Mouse (Mus musculus): ENCODE results near the gene Myadm. TPM values are rescaled to one million over a fixed set of nuclear protein-coding genes. Genes with fewer than 3 reads are reported as not detected.

Myadm gene
- polyA plus RNA-seq, 1 experiment from 2014 or later, result 40.7 TPM

DNA sequence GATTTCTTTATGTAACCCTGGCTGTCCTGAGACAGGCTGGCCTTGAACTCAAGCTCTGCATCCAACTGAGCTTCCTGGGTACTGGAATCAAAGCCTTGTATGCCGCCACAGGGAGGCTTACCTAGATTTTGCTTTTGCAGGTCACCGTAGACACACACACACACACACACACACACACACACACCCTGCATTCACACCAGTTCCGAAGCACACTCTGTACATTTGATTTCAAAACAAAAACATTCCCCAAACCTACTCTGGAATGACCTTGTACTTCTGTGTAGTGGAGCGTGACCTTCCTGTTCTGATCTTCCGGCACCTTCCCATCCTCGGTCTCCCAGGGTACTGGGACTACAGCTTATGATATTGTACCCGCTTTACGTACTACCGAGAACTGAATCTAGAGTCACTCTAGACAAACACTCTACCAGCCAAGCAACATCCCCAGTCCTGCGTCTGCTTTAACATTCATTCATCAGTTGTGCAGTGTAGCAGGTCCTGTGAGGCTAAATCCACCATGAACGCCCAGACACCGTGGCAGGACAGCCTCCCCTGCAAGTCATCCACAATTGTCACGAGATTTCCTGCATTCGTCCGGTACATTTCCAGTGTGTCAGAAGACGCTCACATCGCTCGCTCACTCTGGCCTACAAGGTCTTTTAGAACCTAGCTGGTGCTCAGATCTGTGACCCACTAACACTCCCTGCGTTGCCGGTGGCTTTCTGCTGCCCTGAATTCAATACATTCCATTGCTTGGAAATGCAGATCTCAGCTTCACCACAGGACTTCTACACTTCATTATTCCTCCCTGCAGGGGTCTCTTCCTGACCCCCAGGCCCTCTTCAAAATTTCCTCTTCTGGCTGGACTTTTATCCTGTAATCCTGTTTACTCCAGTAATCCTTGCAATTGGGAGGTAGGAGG lies 58.7 kb downstream of the Myadm start:
- ATAC-seq (ENCODE audit: low FRiP score, low read depth), result no peak
- no peaks in the 10 kb centered on the region for H3K9me3 ChIP-seq
- no peak overlapping the region for H3K4me3 ChIP-seq
- peaks cover 42% of the 10 kb centered on the region for H3K36me3 ChIP-seq
- H3K4me2 ChIP-seq, result no peak overlapping the region
- H3K27ac ChIP-seq (replicated peaks), result no peak overlapping the region; the same call in 1 of the 2 replicates
- no peak overlapping the region for H3K9ac ChIP-seq
- 38% methylated on average over 20 of the region's 20 CpGs for WGBS
- H3K4me1 ChIP-seq (replicated peaks), result no peaks in the 10 kb centered on the region
- H3K27me3 ChIP-seq, result no peaks in the 10 kb centered on the region

DNA sequence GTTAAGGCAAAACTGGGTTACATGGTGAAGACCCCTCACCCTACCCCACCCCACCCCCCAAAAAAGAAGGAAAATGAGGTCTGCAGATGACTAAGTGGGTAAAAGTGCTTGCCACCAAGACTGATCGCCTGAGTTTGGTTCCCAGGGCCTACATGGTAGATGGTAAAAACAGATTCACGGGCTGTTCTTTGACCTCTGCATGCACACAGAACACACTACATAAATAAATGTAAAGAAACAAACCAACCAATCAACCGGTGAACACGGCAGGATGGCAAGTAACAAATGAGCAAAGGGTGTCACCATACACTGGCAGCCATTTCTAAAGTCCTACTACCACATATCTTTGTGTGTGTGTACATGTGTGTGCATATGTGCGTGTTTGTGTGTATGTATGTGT lies 59.4 kb downstream of the Myadm start:
- Histone ChIP-seq H3K9ac (no peak overlapping the region), H3K4me3 (no peak overlapping the region), H3K9me3 (no peaks in the 10 kb centered on the region), H3K27me3 (no peaks in the 10 kb centered on the region), H3K27ac (replicated peaks) (no peak overlapping the region), H3K4me2 (no peak overlapping the region), H3K36me3 (peaks cover 42% of the 10 kb centered on the region), H3K4me1 (replicated peaks) (no peaks in the 10 kb centered on the region)
- 60% methylated on average over 5 of the region's 5 CpGs for WGBS
- ATAC-seq (ENCODE audit: low FRiP score, low read depth), result no peak

DNA sequence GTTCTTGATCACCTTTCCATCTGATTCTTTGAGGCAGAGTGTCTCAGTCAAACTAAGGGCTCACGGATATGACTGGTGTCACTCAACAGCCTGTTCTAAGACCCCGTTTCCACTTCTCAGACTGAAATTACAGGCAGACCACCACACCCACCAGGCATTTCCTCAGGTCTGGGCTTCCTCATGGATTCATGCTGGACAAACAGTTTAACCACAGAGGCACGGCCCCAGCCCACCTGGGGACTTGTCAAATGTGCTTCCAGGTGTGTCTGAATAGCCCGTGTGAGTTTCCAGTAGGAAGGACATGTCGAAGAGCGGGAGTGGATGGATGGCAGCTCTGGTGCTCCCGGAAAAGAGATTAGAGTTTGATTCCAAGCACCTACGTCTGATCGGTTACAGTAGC lies 60.9 kb downstream of the Myadm start:
- Histone ChIP-seq H3K4me1 (replicated peaks) (no peaks in the 10 kb centered on the region), H3K36me3 (peaks cover 43% of the 10 kb centered on the region)
- 94% methylated on average over 9 of the region's 9 CpGs for WGBS

More for the DNA sequence above, 60.9 kb downstream of the Myadm start:
- no peak overlapping the region for H3K9ac ChIP-seq
- ATAC-seq (ENCODE audit: low FRiP score, low read depth), result no peak
- H3K9me3 ChIP-seq, result no peaks in the 10 kb centered on the region
- no peak overlapping the region for H3K4me2 ChIP-seq
- no peaks in the 10 kb centered on the region for H3K27me3 ChIP-seq
- H3K4me3 ChIP-seq, result no peak overlapping the region
- H3K27ac ChIP-seq (replicated peaks), result no peak overlapping the region

Other genes with a start within 250 kb of the Myadm start
- not detected in 2 replicates for gene AU018091, start 119.9 kb upstream of the Myadm start, polyA plus RNA-seq (2015; fragmentation: Nextera tagmentation; extraction: Ambion mirVana)
- 0.03 and 0.04 TPM in 2 replicates for gene Nlrp12, start 39.3 kb upstream of the Myadm start, polyA plus RNA-seq (2015; fragmentation: Nextera tagmentation; extraction: Ambion mirVana)
- 2.0 and 2.1 TPM in 2 replicates for gene Prkcg, start 99 bp downstream of the Myadm start, polyA plus RNA-seq (2015; fragmentation: Nextera tagmentation; extraction: Ambion mirVana)
- 3.9 and 4.1 TPM in 2 replicates for gene Cacng7, start 43.9 kb downstream of the Myadm start, polyA plus RNA-seq (2015; fragmentation: Nextera tagmentation; extraction: Ambion mirVana)
- 11.5 and 14.6 TPM in 2 replicates for gene Cacng8, start 101.6 kb downstream of the Myadm start, polyA plus RNA-seq (2015; fragmentation: Nextera tagmentation; extraction: Ambion mirVana)
- 0.18 TPM in 1 of 2 replicates, not detected in the other for gene Cacng6, start 135.1 kb downstream of the Myadm start, polyA plus RNA-seq (2015; fragmentation: Nextera tagmentation; extraction: Ambion mirVana)
- gene Tarm1, start 213.5 kb downstream of the Myadm start, polyA plus RNA-seq (2015; fragmentation: Nextera tagmentation; extraction: Ambion mirVana), result not detected in 2 replicates

All from hindbrain, embryonic 15.5 days (tissue).